Mouse (Mus musculus) kidney, adult 2 months (tissue): ENCODE results near the gene Mettl11b. TPM values are rescaled to one million over a fixed set of nuclear protein-coding genes. Genes with fewer than 3 reads are reported as not detected.

Experiments
- DNase-seq: peaks from one replicate; pipeline ENCODE4 v3.0.0; 2021
- H3K27ac ChIP-seq: fragments of 200-500 bp; 2 replicates; pipeline ENCODE4 v1.5.1; 2012; ENCODE audit warnings: low read depth, low read length, control low read depth, inconsistent platforms; ENCODE audit not compliant: insufficient read depth
- H3K27me3 ChIP-seq: fragments of 200-500 bp; replicated peaks from 2 replicates; pipeline ENCODE4 v1.6.1; 2012; ENCODE audit warnings: mild to moderate bottlenecking, moderate library complexity, low read length, inconsistent platforms; ENCODE audit not compliant: control insufficient read depth, insufficient read depth
- H3K36me3 ChIP-seq: fragments of 200-500 bp; 2 replicates; pipeline ENCODE4 v1.6.1; 2012; ENCODE audit warnings: mild to moderate bottlenecking, moderate library complexity, low read length, inconsistent platforms; ENCODE audit not compliant: control insufficient read depth, insufficient read depth
- H3K4me1 ChIP-seq: fragments of 200-500 bp; 2 replicates; pipeline ENCODE4 v1.6.1; 2011; ENCODE audit warnings: low read length; ENCODE audit not compliant: control insufficient read depth, insufficient read depth
- H3K4me3 ChIP-seq: fragments of 200-500 bp; 2 replicates; pipeline ENCODE4 v1.5.1; 2011; ENCODE audit warnings: mild to moderate bottlenecking, low read depth, low read length, control low read depth; ENCODE audit not compliant: insufficient read depth
- CTCF ChIP-seq: fragments of 200-500 bp; conservative IDR thresholded peaks from 2 replicates; pipeline ENCODE4 v1.5.1; 2011; ENCODE audit warnings: low read depth, mild to moderate bottlenecking, control low read depth, low read length, moderate library complexity, mixed read lengths; ENCODE audit not compliant: insufficient read depth, insufficient read length
- POLR2A ChIP-seq: fragments of 200-500 bp; IDR thresholded peaks from one replicate; pipeline ENCODE4 v1.6.1; 2011; ENCODE audit warnings: low read depth, low read length, control low read depth
- WGBS: fragments of 180-500 bp; shearing (Covaris S2); methylation state at CpG from one replicate; pipeline ENCODE4 v1.1.7; 2018; 5-methylcytosine and 5-hydroxymethylcytosine counted together
- polyA plus RNA-seq: library from polyadenylated mRNA; depleted of rRNA; stranded (reverse); fragments of >200 nt; gene quantifications from 2 replicates; pipeline ENCODE4 v1.2.3, GENCODE M21; 2012

The Mettl11b gene
- polyA plus RNA-seq, 1 experiment, result not detected

GRCm38 (mm10) chr1:163708618-163709017, 16.4 kb downstream of the Mettl11b start:
- Histone ChIP-seq H3K27ac (no peak overlapping the region), H3K27me3 (no peaks in the 10 kb centered on the region), H3K36me3 (no peaks in the 10 kb centered on the region), H3K4me1 (no peaks in the 10 kb centered on the region), H3K4me3 (no peak overlapping the region)
- WGBS, result 40% methylated on average over 2 of the region's 2 CpGs
- no peak for TF ChIP-seq CTCF
- TF ChIP-seq POLR2A, result no peak
- no peak for DNase-seq

- no peak for DNase-seq
- 93% methylated on average over 7 of the region's 7 CpGs for WGBS
- no peaks in the 10 kb centered on the region for H3K4me1 ChIP-seq
- no peaks in the 10 kb centered on the region for H3K36me3 ChIP-seq
- TF ChIP-seq CTCF, result no peak
- TF ChIP-seq POLR2A, result no peak
- no peak overlapping the region for H3K27ac ChIP-seq
- no peaks in the 10 kb centered on the region for H3K27me3 ChIP-seq
- no peak overlapping the region for H3K4me3 ChIP-seq
These were observed 24.5 kb downstream of the Mettl11b start for GRCm38 (mm10) chr1:163700571-163700970.

GRCm38 (mm10) chr1:163699702-163700101, 25.3 kb downstream of the Mettl11b start:
- H3K36me3 ChIP-seq, result no peaks in the 10 kb centered on the region
- no peak overlapping the region for H3K27ac ChIP-seq
- TF ChIP-seq CTCF, result no peak
- TF ChIP-seq POLR2A, result no peak
- H3K4me1 ChIP-seq, result no peaks in the 10 kb centered on the region
- no peaks in the 10 kb centered on the region for H3K27me3 ChIP-seq
- 88% methylated on average over 3 of the region's 3 CpGs for WGBS
- no peak for DNase-seq
- no peak overlapping the region for H3K4me3 ChIP-seq

GRCm38 (mm10) chr1:163691860-163692259, 33.2 kb downstream of the Mettl11b start:
- Histone ChIP-seq H3K27ac (no peak overlapping the region), H3K4me1 (no peaks in the 10 kb centered on the region), H3K36me3 (no peaks in the 10 kb centered on the region), H3K4me3 (no peak overlapping the region), H3K27me3 (no peaks in the 10 kb centered on the region)
- no peak for TF ChIP-seq POLR2A
- no peak for TF ChIP-seq CTCF
- WGBS, result 78% methylated on average over 3 of the region's 3 CpGs
- no peak for DNase-seq

- no peak for DNase-seq
- Histone ChIP-seq H3K4me1 (no peaks in the 10 kb centered on the region), H3K36me3 (no peaks in the 10 kb centered on the region), H3K27ac (no peak overlapping the region), H3K4me3 (no peak overlapping the region), H3K27me3 (no peaks in the 10 kb centered on the region)
- WGBS, result 22% methylated on average over 2 of the region's 2 CpGs
- TF ChIP-seq POLR2A, result no peak
- TF ChIP-seq CTCF, result no peak
These were observed 42.0 kb downstream of the Mettl11b start for GRCm38 (mm10) chr1:163682935-163683430.

- peak; percentile 12 for DNase-seq
- H3K4me3 ChIP-seq, result no peak overlapping the region
- no peaks in the 10 kb centered on the region for H3K27me3 ChIP-seq
- H3K36me3 ChIP-seq, result no peaks in the 10 kb centered on the region
- WGBS, result 23% methylated on average over 3 of the region's 3 CpGs
- TF ChIP-seq CTCF, result no peak
- TF ChIP-seq POLR2A, result no peak
- H3K27ac ChIP-seq, result no peak overlapping the region
- H3K4me1 ChIP-seq, result no peaks in the 10 kb centered on the region
These were observed 42.9 kb downstream of the Mettl11b start for GRCm38 (mm10) chr1:163682127-163682526.

GRCm38 (mm10) chr1:163672866-163673265, 52.2 kb downstream of the Mettl11b start:
- no peaks in the 10 kb centered on the region for H3K4me1 ChIP-seq
- no peaks in the 10 kb centered on the region for H3K36me3 ChIP-seq
- DNase-seq, result no peak
- no peak overlapping the region for H3K4me3 ChIP-seq
- WGBS, result 73% methylated on average over 3 of the region's 3 CpGs
- no peaks in the 10 kb centered on the region for H3K27me3 ChIP-seq
- TF ChIP-seq POLR2A, result no peak
- no peak for TF ChIP-seq CTCF
- H3K27ac ChIP-seq, result no peak overlapping the region

- TF ChIP-seq POLR2A (no peak), CTCF (no peak)
- no peak overlapping the region for H3K27ac ChIP-seq
- H3K4me3 ChIP-seq, result no peak overlapping the region
- peak; percentile 40 for DNase-seq
- H3K36me3 ChIP-seq, result no peaks in the 10 kb centered on the region
- 71% methylated on average over 4 of the region's 4 CpGs for WGBS
- no peaks in the 10 kb centered on the region for H3K4me1 ChIP-seq
- no peaks in the 10 kb centered on the region for H3K27me3 ChIP-seq
These were observed 53.7 kb downstream of the Mettl11b start for GRCm38 (mm10) chr1:163671326-163671725.
